Comparison of ENCODE assay signal across 8 mouse cellular contexts in the genomic region with DNA sequence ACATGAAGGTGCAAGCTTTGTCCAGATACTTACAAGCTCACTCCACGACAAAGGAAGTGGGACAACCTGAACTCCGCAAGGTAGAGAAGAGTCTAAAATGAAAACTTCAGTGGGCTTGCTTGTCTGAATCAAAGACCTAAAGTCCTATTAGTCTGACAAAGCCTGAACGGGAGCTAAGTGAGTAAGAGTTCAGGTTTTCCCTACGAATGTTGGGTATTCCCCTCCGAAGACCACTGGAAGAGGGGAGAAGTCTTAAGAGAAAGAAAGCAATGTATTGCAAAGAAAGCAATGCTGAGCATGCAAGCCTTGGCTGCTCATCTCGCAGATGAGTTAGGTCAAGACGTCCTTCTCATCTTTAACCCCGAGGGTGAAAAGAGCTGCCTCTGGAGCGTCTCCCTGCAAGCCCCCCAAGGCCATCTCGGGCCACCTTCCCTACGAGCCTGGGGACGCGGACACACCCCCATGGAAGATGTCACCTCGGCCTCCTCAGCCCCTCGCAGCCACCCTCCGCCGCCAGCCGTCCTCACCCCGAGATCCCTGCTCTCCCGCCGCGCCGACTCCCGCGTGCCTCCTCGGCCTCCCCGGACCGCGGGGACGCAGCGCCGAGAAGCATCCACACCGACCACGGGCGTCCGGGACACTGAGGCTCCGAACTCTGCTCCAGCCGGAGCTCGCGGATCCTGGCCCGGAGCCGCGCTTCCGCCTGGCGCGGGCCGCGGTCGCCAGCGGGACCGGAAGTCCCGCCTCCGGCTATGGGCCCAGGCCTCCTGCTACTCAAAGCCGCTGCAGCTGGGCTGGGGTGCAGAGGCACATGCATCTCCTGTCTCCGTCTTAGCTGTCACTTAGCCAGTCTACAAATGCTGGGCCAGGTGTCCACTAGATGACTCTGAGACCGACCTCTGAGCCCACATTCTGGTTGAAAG. TPM values are rescaled to one million over a fixed set of nuclear protein-coding genes. Genes with fewer than 3 reads are reported as not detected.
DNase-seq lines count a peak whose midpoint lies in the region; ATAC-seq and TF ChIP-seq lines count a peak whose summit lies in the region.

A gene (minus strand): TSS at position 727 of the 923 bp plus-strand sequence.

- peak within 1 kb of the TSS; percentile 97 for H3K9ac ChIP-seq in embryonic facial prominence, embryonic 13.5 days
- peak within 1 kb of the TSS; percentile 96 for H3K9ac ChIP-seq in heart, adult 2 months (ENCODE audit: low read depth, low read length)
- H3K9ac ChIP-seq in limb, embryonic 15.5 days, result peak within 1 kb of the TSS; percentile 85
- peak within 1 kb of the TSS; percentile 79 for H3K9ac ChIP-seq in midbrain, postnatal 0 days (replicated peaks; ENCODE audit: low read length, poor library complexity, severe bottlenecking)

- no peak for TF ChIP-seq CTCF in heart, adult 2 months (IDR thresholded peaks at IDR 0.05)
- no peak for TF ChIP-seq CTCF in kidney, adult 2 months (conservative IDR thresholded peaks at IDR 0.05; ENCODE audit: insufficient read depth, insufficient read length, low read depth, low read length)
- no peak for TF ChIP-seq CTCF in midbrain, postnatal 0 days (IDR thresholded peaks at IDR 0.05)

- intact Hi-C loops in heart, adult 2 months (cut with DNase I), result no loop called here

- H3K27ac ChIP-seq in embryonic facial prominence, embryonic 13.5 days, result peak within 1 kb of the TSS; percentile 81
- H3K27ac ChIP-seq in heart, adult 2 months, result peak within 1 kb of the TSS; percentile 81
- no peak within 1 kb of the TSS for H3K27ac ChIP-seq in kidney, adult 2 months (ENCODE audit: insufficient read depth, low read depth, low read length)
- H3K27ac ChIP-seq in limb, embryonic 15.5 days, result peak within 1 kb of the TSS; percentile 79
- H3K27ac ChIP-seq in midbrain, postnatal 0 days (ENCODE audit: low read depth, low read length), result peak within 1 kb of the TSS; percentile 63

- TF ChIP-seq EP300 in heart, adult 2 months (IDR thresholded peaks at IDR 0.05; ENCODE audit: insufficient read depth, low read depth, low read length), result no peak

- peak within 1 kb of the TSS; percentile 82 for H3K4me3 ChIP-seq in embryonic facial prominence, embryonic 13.5 days
- peak within 1 kb of the TSS; percentile 89 for H3K4me3 ChIP-seq in heart, adult 2 months
- peak within 1 kb of the TSS; percentile 91 for H3K4me3 ChIP-seq in kidney, adult 2 months (ENCODE audit: insufficient read depth, low read depth, low read length)
- H3K4me3 ChIP-seq in limb, embryonic 15.5 days, result peak within 1 kb of the TSS; percentile 60
- H3K4me3 ChIP-seq in midbrain, postnatal 0 days (ENCODE audit: low read depth, low read length), result peak within 1 kb of the TSS; percentile 72

- H3K4me2 ChIP-seq in embryonic facial prominence, embryonic 13.5 days, result peak within 1 kb of the TSS; percentile 73
- peak within 1 kb of the TSS; percentile 51 for H3K4me2 ChIP-seq in limb, embryonic 15.5 days
- H3K4me2 ChIP-seq in midbrain, postnatal 0 days (ENCODE audit: low read depth, low read length, poor library complexity, severe bottlenecking), result peak within 1 kb of the TSS; percentile 82

- no peaks in the 10 kb centered on the region for H3K9me3 ChIP-seq in embryonic facial prominence, embryonic 13.5 days
- H3K9me3 ChIP-seq in limb, embryonic 15.5 days, result no peaks in the 10 kb centered on the region
- no peaks in the 10 kb centered on the region for H3K9me3 ChIP-seq in midbrain, postnatal 0 days (ENCODE audit: low read length)

- H3K79me2 ChIP-seq in heart, adult 2 months (replicated peaks; ENCODE audit: control insufficient read depth, insufficient read depth, low read length), result no peaks in the 10 kb centered on the region

- DNase-seq in 3T3-L1 (ENCODE audit: low read depth, low spot score), result peak; percentile 69
- DNase-seq in adrenal gland, postnatal 25 days, result peak; percentile 76
- peak; percentile 87 to 89 for DNase-seq in heart, adult 2 months
- peak; percentile 79 for DNase-seq in kidney, adult 2 months
- DNase-seq in midbrain, postnatal 0 days (ENCODE audit: low spot score), result peak; percentile 80
- DNase-seq in spleen, postnatal 10 days (ENCODE audit: low spot score in 2 of 2), result peak; percentile 55 to 79

- H3K27me3 ChIP-seq in embryonic facial prominence, embryonic 13.5 days, result no peaks in the 10 kb centered on the region
- no peaks in the 10 kb centered on the region for H3K27me3 ChIP-seq in heart, adult 2 months (ENCODE audit: control insufficient read depth, insufficient read depth, low read length)
- H3K27me3 ChIP-seq in kidney, adult 2 months (replicated peaks; ENCODE audit: control insufficient read depth, insufficient read depth, low read length), result no peaks in the 10 kb centered on the region
- H3K27me3 ChIP-seq in limb, embryonic 15.5 days, result no peaks in the 10 kb centered on the region
- H3K27me3 ChIP-seq in midbrain, postnatal 0 days (ENCODE audit: insufficient read depth, low read length), result no peaks in the 10 kb centered on the region

- WGBS in embryonic facial prominence, embryonic 13.5 days, result 2% methylated on average over 56 of the region's 56 CpGs
- whole genome bisulfite sequencing in heart, adult 2 months, result 3% methylated on average over 54 of the region's 56 CpGs
- 3% methylated on average over 56 of the region's 56 CpGs for WGBS in kidney, adult 2 months
- 2% methylated on average over 56 of the region's 56 CpGs for WGBS in limb, embryonic 15.5 days
- 3% methylated on average over 55 of the region's 56 CpGs for WGBS in midbrain, postnatal 0 days

- peaks cover 44% of the 10 kb centered on the region for H3K4me1 ChIP-seq in embryonic facial prominence, embryonic 13.5 days
- H3K4me1 ChIP-seq in heart, adult 2 months (ENCODE audit: control insufficient read depth, insufficient read depth, low read length), result peaks cover 6% of the 10 kb centered on the region
- peaks cover 4% of the 10 kb centered on the region; the same call in 1 of the 2 replicates for H3K4me1 ChIP-seq in kidney, adult 2 months (ENCODE audit: control insufficient read depth, insufficient read depth, low read length)
- H3K4me1 ChIP-seq in limb, embryonic 15.5 days, result peaks cover 27% of the 10 kb centered on the region
- H3K4me1 ChIP-seq in midbrain, postnatal 0 days (ENCODE audit: insufficient read depth, low read length), result no peaks in the 10 kb centered on the region

- peak; percentile 87 for ATAC-seq in embryonic facial prominence, embryonic 13.5 days (ENCODE audit: insufficient number of reproducible peaks, insufficient read depth, low FRiP score, low TSS enrichment, low read depth)
- peak; percentile 63; the same call in 1 of the 2 replicates for ATAC-seq in limb, embryonic 15.5 days (ENCODE audit: insufficient number of reproducible peaks, low FRiP score, low TSS enrichment, low read depth)
- ATAC-seq in midbrain, postnatal 0 days (ENCODE audit: low FRiP score), result peak; percentile 70

- peaks cover 4% of the 10 kb centered on the region; the same call in 1 of the 2 replicates for H3K36me3 ChIP-seq in embryonic facial prominence, embryonic 13.5 days
- peaks cover 6% of the 10 kb centered on the region for H3K36me3 ChIP-seq in heart, adult 2 months (ENCODE audit: control insufficient read depth, insufficient read depth, low read length)
- no peaks in the 10 kb centered on the region for H3K36me3 ChIP-seq in kidney, adult 2 months (ENCODE audit: control insufficient read depth, insufficient read depth, low read length)
- no peaks in the 10 kb centered on the region for H3K36me3 ChIP-seq in limb, embryonic 15.5 days
- H3K36me3 ChIP-seq in midbrain, postnatal 0 days (ENCODE audit: insufficient read depth, low read length), result no peaks in the 10 kb centered on the region

- TF ChIP-seq POLR2A in heart, adult 2 months (IDR thresholded peaks at IDR 0.05; ENCODE audit: insufficient read depth, low read depth, low read length), result 0 out of 2 replicates have a peak, but pooled peaks have one; percentile 37
- TF ChIP-seq POLR2A in kidney, adult 2 months (IDR thresholded peaks at IDR 0.05; ENCODE audit: low read depth, low read length), result no peak

RNA-seq across cellular contexts. Expression of the gene that starts here (rescaled TPM):
- 14.3 and 20.5 TPM in 2 replicates for total RNA-seq in adrenal gland, postnatal 25 days (2021)
- polyA plus RNA-seq in embryonic facial prominence, embryonic 13.5 days (2015; fragmentation: Nextera tagmentation; extraction: Ambion mirVana), result 17.2 and 20.4 TPM in 2 replicates
- total RNA-seq in heart, adult 2 months (2021), result 1 to 10 TPM; 7.3 to 8.4 TPM
- 10.6 and 12.6 TPM in 2 replicates for polyA plus RNA-seq in heart, adult 2 months (2012; rRNA removed)
- polyA plus RNA-seq in kidney, adult 2 months (2012; rRNA removed), result 5.5 and 5.9 TPM in 2 replicates
- polyA plus RNA-seq in limb, embryonic 15.5 days (2015; fragmentation: Nextera tagmentation; extraction: Ambion mirVana), result 30.3 and 34.8 TPM in 2 replicates
- 12.3 and 14.1 TPM in 2 replicates for total RNA-seq in midbrain, postnatal 0 days (2014; rRNA removed)
- 7.6 TPM in 2 replicates for polyA plus RNA-seq in midbrain, postnatal 0 days (2015; fragmentation: Nextera tagmentation; extraction: Ambion mirVana)
